Mouse (Mus musculus) lung, postnatal 4 days (tissue): ENCODE measurements around the gene H2al1n.
"Not testable (repeated sequence)": the region's sequence is repeated elsewhere in the genome, so short reads cannot be mapped to it uniquely, and the experiment has no call there.

Source experiments
- DNase-seq, 2 experiments: peaks; one replicate each; pipeline ENCODE4 v3.0.0; 2021

The H2al1n gene

GRCm38 (mm10) chrX:14210848-14211247 is at the start of gene H2al1n:
TSS of gene H2al1n (plus strand) at chrX:14211148.
- not testable (repeated sequence) for DNase-seq

GRCm38 (mm10) chrX:14199284-14199683 is 11.7 kb upstream of the H2al1n start:
- no peak for DNase-seq

- DNase-seq: no peak
Measured at GRCm38 (mm10) chrX:14206112-14206875, 4.7 kb upstream of the H2al1n start.

- DNase-seq: peak in 1 of 2 experiments; percentile 30
Measured at GRCm38 (mm10) chrX:14229218-14229617, 18.3 kb downstream of the H2al1n start.

GRCm38 (mm10) chrX:14259597-14260239 is 48.8 kb downstream of the H2al1n start:
- DNase-seq: no peak
